Mouse (Mus musculus) ES-Bruce4 (cell line): ENCODE measurements around the gene Cbx1. TPM values are rescaled to one million over a fixed set of nuclear protein-coding genes. Genes with fewer than 3 reads are reported as not detected.

Experiments
- H3K27ac ChIP-seq: 2 replicates; pipeline ENCODE4 v1.5.1; 2012; ENCODE audit warnings: low read length, inconsistent platforms; ENCODE audit not compliant: insufficient read depth
- H3K27me3 ChIP-seq: 2 replicates; pipeline ENCODE4 v1.6.1; 2012; ENCODE audit warnings: mild to moderate bottlenecking, low read length, inconsistent platforms; ENCODE audit not compliant: control insufficient read depth, poor library complexity, insufficient read depth, severe bottlenecking
- H3K36me3 ChIP-seq: 2 replicates; pipeline ENCODE4 v1.6.1; 2012; ENCODE audit warnings: inconsistent platforms, mild to moderate bottlenecking, low read length, moderate library complexity; ENCODE audit not compliant: control insufficient read depth, poor library complexity, insufficient read depth, severe bottlenecking
- H3K4me1 ChIP-seq: one replicate; pipeline ENCODE4 v1.8.1; 2011; ENCODE audit warnings: low read length; ENCODE audit not compliant: control insufficient read depth, insufficient read depth
- H3K4me3 ChIP-seq: 2 replicates; pipeline ENCODE4 v1.5.1; 2011; ENCODE audit warnings: low read depth, mild to moderate bottlenecking, low read length
- H3K9ac ChIP-seq: 2 replicates; pipeline ENCODE4 v1.6.1; 2012; ENCODE audit warnings: low read depth, mild to moderate bottlenecking, inconsistent platforms; ENCODE audit not compliant: poor library complexity, severe bottlenecking
- H3K9me3 ChIP-seq: replicated peaks from 2 replicates; pipeline ENCODE4 v1.6.1; 2012; ENCODE audit warnings: mild to moderate bottlenecking, low read length, inconsistent platforms; ENCODE audit not compliant: control insufficient read depth, poor library complexity, insufficient read depth, severe bottlenecking
- CTCF ChIP-seq: IDR thresholded peaks from one replicate; pipeline ENCODE4 v1.8.1; 2011; ENCODE audit warnings: low read depth, low read length
- EP300 ChIP-seq: IDR thresholded peaks from 2 replicates; pipeline ENCODE4 v1.6.1; 2011; ENCODE audit warnings: low read depth, low read length; ENCODE audit not compliant: insufficient read depth
- POLR2A ChIP-seq: IDR thresholded peaks from one replicate; pipeline ENCODE4 v1.8.1; 2011; ENCODE audit warnings: low read length; ENCODE audit not compliant: insufficient read depth
- polyA plus RNA-seq: library from polyadenylated mRNA; stranded (reverse); fragments of >200 nt; gene quantifications from 2 replicates; pipeline ENCODE4 v1.2.4, GENCODE M21; 2011; ENCODE audit warnings: low read depth; ENCODE audit not compliant: missing spikeins, insufficient read depth, insufficient read length

The Cbx1 gene
- polyA plus RNA-seq, 1 experiment = 202 TPM

DNA sequence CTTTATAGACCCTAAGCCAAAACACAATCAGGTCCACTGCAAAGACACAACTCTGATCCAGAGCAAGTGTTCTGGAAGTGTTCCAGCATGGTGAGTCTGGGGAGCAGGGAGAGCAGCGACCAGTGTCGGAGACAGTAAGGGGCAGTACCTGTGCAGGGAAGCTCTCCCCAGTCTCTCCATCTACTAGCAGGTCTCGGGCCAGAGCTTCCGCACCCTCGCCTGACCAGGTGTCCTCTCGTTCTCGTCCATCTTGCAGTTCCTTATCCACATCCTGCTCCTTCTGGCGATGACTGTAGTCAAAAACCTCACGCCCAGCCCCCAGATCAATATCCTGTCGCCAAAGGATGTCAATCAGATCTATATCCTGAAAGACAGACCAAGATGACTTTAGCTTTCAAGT is 33.0 kb downstream of the Cbx1 start:
- Histone ChIP-seq H3K4me1 (peaks cover 3% of the 10 kb centered on the region), H3K27ac (peak overlapping the region; percentile 66), H3K36me3 (peaks cover 62% of the 10 kb centered on the region), H3K9ac (peak overlapping the region; percentile 17), H3K27me3 (no peaks in the 10 kb centered on the region), H3K4me3 (no peak overlapping the region), H3K9me3 (no peaks in the 10 kb centered on the region)
- TF ChIP-seq EP300 (no peak), POLR2A (no peak), CTCF (no peak)

DNA sequence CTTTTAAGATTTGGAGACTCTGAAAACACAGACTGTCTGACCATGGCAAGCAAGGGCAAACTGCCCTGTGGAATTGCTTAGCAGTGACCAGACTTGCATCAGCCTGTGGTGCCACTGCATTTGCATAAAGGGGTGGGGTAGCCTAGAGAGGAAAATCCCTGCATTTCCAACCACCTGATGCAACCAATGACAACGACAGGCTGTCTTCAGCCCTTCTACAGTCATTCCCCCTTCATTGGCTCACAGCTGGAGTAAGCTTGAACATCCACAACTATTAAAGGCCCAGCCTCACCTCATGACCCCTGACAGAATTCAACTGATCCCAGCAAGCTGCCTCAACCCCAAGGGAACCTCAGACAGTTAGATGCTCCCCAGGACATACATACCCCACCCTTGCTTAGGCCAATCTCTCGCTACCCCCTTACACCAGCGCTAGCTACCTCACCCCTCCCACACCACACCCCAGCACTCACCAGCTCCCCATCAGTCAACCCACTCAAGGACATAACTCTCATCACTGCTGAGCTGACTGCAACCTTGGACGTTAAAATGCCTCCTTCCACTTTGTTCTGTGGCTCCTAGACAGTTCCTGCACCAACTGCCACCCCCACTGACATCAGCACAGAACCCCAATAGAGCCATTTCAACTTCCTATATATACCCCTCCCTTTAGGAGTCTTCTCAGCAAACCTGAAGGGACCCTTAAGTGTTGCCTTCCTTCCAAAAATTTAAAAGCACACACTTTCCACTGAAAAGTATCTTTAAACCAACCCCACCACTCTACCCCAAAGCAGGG is 33.9 kb downstream of the Cbx1 start:
- Histone ChIP-seq H3K27me3 (no peaks in the 10 kb centered on the region), H3K27ac (peak overlapping the region; percentile 66), H3K36me3 (peaks cover 62% of the 10 kb centered on the region), H3K4me3 (peak overlapping the region; percentile 75), H3K4me1 (peaks cover 2% of the 10 kb centered on the region), H3K9ac (peak overlapping the region; percentile 85), H3K9me3 (no peaks in the 10 kb centered on the region)
- TF ChIP-seq POLR2A (no peak), EP300 (peak; percentile 54; the same call in 1 of the 2 replicates)

DNA sequence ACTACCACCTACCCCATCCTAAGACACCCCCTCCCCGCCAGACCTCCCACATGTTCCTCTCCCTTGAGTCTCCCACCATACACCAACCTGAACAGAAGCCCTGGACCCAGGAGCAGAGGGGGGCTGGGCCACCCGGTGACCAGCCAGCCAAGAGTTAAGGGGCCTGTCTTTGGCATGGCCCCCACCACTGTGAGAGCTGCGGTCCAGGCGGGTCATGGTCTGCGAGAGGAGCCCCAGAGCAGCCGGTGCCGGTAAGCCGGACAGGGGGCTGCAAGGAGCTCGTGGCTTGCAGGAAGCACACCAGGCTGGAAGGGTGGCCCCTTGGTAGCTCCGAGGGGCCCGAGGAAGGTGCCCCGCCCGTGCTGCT is 34.5 kb downstream of the Cbx1 start:
- H3K27ac ChIP-seq = peak overlapping the region; percentile 54
- no peaks in the 10 kb centered on the region for H3K9me3 ChIP-seq
- H3K4me3 ChIP-seq = peak overlapping the region; percentile 75
- TF ChIP-seq EP300 (no peak), POLR2A (no peak), CTCF (no peak)
- H3K36me3 ChIP-seq = peaks cover 60% of the 10 kb centered on the region
- H3K27me3 ChIP-seq = no peaks in the 10 kb centered on the region
- peaks cover 2% of the 10 kb centered on the region for H3K4me1 ChIP-seq
- peak overlapping the region; percentile 85 for H3K9ac ChIP-seq

DNA sequence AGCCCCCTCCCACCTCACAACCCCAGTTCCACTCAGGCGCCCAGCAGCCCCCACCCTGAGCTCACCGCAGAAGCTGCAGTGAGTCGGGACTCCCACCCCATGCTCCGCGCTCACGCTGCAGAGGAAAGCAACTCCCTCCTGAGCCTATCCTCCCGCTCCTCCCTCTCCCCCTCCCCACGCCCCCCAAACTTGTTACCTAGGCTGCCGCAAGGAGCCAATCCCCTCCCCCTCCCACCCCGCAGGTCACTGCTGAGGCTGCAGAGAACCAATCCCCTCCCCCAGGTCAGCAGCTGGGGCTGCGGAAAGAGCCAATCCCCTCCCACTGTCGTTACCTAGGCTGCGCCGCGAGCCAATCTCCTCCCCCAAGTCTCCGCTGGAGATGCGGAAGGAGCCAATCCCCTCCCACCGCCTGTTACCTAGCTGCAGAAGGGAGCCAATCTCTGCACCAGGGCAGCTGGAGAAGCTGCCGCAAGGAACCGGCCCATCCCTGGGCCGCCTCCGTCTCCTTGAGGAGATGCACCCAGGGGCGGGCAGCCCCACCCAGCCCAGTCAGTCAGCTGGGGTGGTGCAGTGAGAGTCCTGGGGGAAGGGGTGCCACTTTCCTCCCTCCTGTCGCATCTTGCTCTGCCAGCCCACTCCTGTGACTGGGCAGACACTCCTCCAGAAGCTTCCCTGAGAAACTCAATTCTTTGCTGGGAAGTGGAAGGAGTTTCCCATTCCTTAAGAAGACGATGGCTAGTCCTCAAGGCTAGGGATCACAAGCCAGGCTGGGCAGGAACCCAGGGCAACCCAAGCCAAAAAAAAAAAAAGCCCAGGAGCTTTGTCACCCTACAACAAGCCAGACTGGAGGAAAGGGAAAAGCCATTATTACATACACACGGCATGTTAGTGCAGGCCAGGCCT is 35.2 kb downstream of the Cbx1 start:
- peak overlapping the region; percentile 83 for H3K27ac ChIP-seq
- peaks cover 2% of the 10 kb centered on the region for H3K4me1 ChIP-seq
- peak overlapping the region; percentile 75 for H3K4me3 ChIP-seq
- no peaks in the 10 kb centered on the region for H3K9me3 ChIP-seq
- TF ChIP-seq EP300 = 0 out of 2 replicates have a peak, but pooled peaks have one; percentile 16
- TF ChIP-seq CTCF = no peak
- H3K9ac ChIP-seq = peak overlapping the region; percentile 85
- H3K36me3 ChIP-seq = peaks cover 53% of the 10 kb centered on the region
- H3K27me3 ChIP-seq = no peaks in the 10 kb centered on the region

DNA sequence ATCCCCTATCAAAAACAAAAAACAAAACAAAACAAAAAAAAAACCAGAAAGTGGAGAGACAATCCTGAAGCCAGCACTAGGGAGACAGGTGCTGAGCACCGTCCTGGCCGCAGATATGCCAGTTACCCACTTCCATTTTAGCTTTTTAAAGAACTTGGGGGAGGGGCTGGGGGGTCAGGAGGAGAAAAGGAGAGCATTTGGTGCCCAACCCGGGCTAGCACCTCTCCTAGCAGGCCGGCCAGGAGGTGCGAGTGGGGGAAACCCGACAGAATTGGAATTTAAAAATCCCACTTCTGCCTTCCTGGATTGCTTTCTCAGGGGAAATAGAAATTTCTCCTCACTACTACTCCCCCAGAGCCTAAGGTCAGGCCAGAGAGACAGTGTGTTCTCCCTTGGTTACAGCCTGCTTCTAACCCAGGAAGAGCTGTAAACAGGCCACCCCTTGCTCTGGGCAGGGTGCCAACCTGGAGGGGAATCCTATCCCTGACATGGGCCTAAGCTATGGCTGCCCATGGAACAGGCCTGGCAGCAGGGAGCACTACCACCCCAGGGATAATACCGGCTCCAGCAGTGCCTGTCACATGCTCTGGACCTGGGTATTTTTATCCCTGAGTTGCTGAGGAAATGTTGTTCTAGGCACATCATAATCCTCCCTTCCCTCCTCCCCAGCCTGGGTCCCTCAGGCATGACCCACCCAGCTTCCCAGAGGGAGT is 36.0 kb downstream of the Cbx1 start:
- TF ChIP-seq POLR2A (no peak), EP300 (no peak), CTCF (no peak)
- Histone ChIP-seq H3K4me3 (no peak overlapping the region), H3K9me3 (no peaks in the 10 kb centered on the region), H3K27me3 (no peaks in the 10 kb centered on the region), H3K4me1 (peaks cover 2% of the 10 kb centered on the region), H3K27ac (peak overlapping the region; percentile 83), H3K36me3 (peaks cover 45% of the 10 kb centered on the region), H3K9ac (0 out of 2 replicates have a peak overlapping the region, but pooled peaks have one; percentile 2)
